Mouse (Mus musculus) limb, embryonic 14.5 days (tissue): Measurements from ENCODE around the gene Tex11. TPM values are rescaled to one million over a fixed set of nuclear protein-coding genes. Genes with fewer than 3 reads are reported as not detected.

ENCODE experiments used
- ATAC-seq: fragments of 200-750 bp; cut with Nextera tagmentation; 2 replicates; pipeline ENCODE4 v1.8.0; 2017; ENCODE audit warnings: low read depth, moderate number of reproducible peaks, moderate TSS enrichment; ENCODE audit not compliant: low FRiP score
- DNase-seq: peaks from one replicate; pipeline ENCODE4 v3.0.0-alpha.2; 2015; ENCODE audit warnings: low spot score
- H3K27ac ChIP-seq: fragments of 300-500 bp; sonication (generic); replicated peaks from 2 replicates; pipeline ENCODE4 v1.5.1; 2014; ENCODE audit warnings: low read depth, mild to moderate bottlenecking, low read length, moderate library complexity, mixed read lengths
- H3K27me3 ChIP-seq: fragments of 300-500 bp; sonication (generic); 2 replicates; pipeline ENCODE4 v1.6.1; 2014; ENCODE audit warnings: low read length, mixed read lengths; ENCODE audit not compliant: control insufficient read depth, insufficient read depth
- H3K36me3 ChIP-seq: fragments of 300-500 bp; sonication (generic); 2 replicates; pipeline ENCODE4 v1.6.1; 2014; ENCODE audit warnings: mild to moderate bottlenecking, low read length, moderate library complexity, mixed read lengths; ENCODE audit not compliant: control insufficient read depth, insufficient read depth
- H3K4me1 ChIP-seq: fragments of 300-500 bp; sonication (generic); 2 replicates; pipeline ENCODE4 v1.6.1; 2014; ENCODE audit warnings: antibody characterized with exemption, low read length, mixed read lengths; ENCODE audit not compliant: control insufficient read depth, insufficient read depth
- H3K4me2 ChIP-seq: fragments of 300-500 bp; sonication (generic); replicated peaks from 2 replicates; pipeline ENCODE4 v1.6.1; 2014; ENCODE audit warnings: low read depth, mild to moderate bottlenecking, low read length, moderate library complexity; ENCODE audit not compliant: severe bottlenecking
- H3K4me3 ChIP-seq: fragments of 300-500 bp; sonication (generic); replicated peaks from 2 replicates; pipeline ENCODE4 v1.5.1; 2014; ENCODE audit warnings: low read length
- H3K9ac ChIP-seq: fragments of 300-500 bp; sonication (generic); 2 replicates; pipeline ENCODE4 v1.6.1; 2014; ENCODE audit warnings: mild to moderate bottlenecking, low read depth, low read length, moderate library complexity; ENCODE audit not compliant: severe bottlenecking
- H3K9me3 ChIP-seq: fragments of 300-500 bp; sonication (generic); 2 replicates; pipeline ENCODE4 v1.6.1; 2016; ENCODE audit warnings: low read length; ENCODE audit not compliant: control insufficient read depth
- POLR2A ChIP-seq: fragments of 200-500 bp; IDR thresholded peaks from 2 replicates; pipeline ENCODE4 v1.8.0; 2012; ENCODE audit warnings: inconsistent platforms, mild to moderate bottlenecking, moderate library complexity, borderline replicate concordance; ENCODE audit not compliant: insufficient read depth, insufficient read length; ENCODE audit errors: extremely low read depth
- WGBS: fragments of 180-500 bp; shearing (Covaris S2); extraction: QIAGEN DNeasy Blood & Tissue Kit; methylation state at CpG from one replicate; pipeline ENCODE4 v1.1.7; 2014; 5-methylcytosine and 5-hydroxymethylcytosine counted together
- polyA plus RNA-seq, 2 experiments: library from polyadenylated mRNA; depleted of rRNA in 1 of 2; stranded (reverse) in 1 of 2; unstranded in 1 of 2; fragments of >200 nt; fragmentation: Nextera tagmentation in 1 of 2; extraction: Ambion mirVana in 1 of 2; gene quantifications; 2 replicates each; pipeline versions ENCODE4 v1.2.1 to v1.2.3; 2012 to 2014

Gene Tex11
- polyA plus RNA-seq, 2 experiments: 0.04 to 0.22 TPM

- ATAC-seq (no peak), DNase-seq (no peak)
- Histone ChIP-seq H3K9me3 (no peaks in the 10 kb centered on the region), H3K27me3 (no peaks in the 10 kb centered on the region), H3K4me2 (no peak overlapping the region), H3K4me1 (no peaks in the 10 kb centered on the region), H3K27ac (no peak overlapping the region), H3K4me3 (no peak overlapping the region), H3K36me3 (no peaks in the 10 kb centered on the region; the same call in 1 of the 2 replicates), H3K9ac (no peak overlapping the region)
- 56% methylated on average over 4 of the region's 4 CpGs for WGBS
- no peak for TF ChIP-seq POLR2A
These were observed 262.1 kb downstream of the Tex11 start for GRCm38 (mm10) chrX:100797370-100797769.

- Histone ChIP-seq H3K4me2 (no peak overlapping the region), H3K4me1 (no peaks in the 10 kb centered on the region), H3K27ac (no peak overlapping the region), H3K27me3 (no peaks in the 10 kb centered on the region), H3K4me3 (no peak overlapping the region), H3K9me3 (no peaks in the 10 kb centered on the region), H3K9ac (no peak overlapping the region), H3K36me3 (no peaks in the 10 kb centered on the region; the same call in 1 of the 2 replicates)
- no peak for TF ChIP-seq POLR2A
- 71% methylated on average over 3 of the region's 3 CpGs for WGBS
- ATAC-seq: no peak
- no peak for DNase-seq
These were observed 262.8 kb downstream of the Tex11 start for GRCm38 (mm10) chrX:100796741-100797090.

GRCm38 (mm10) chrX:100796041-100796740 is 263.3 kb downstream of the Tex11 start:
- Histone ChIP-seq H3K27me3 (no peaks in the 10 kb centered on the region), H3K9me3 (no peaks in the 10 kb centered on the region), H3K27ac (no peak overlapping the region), H3K4me3 (no peak overlapping the region), H3K4me2 (no peak overlapping the region), H3K36me3 (no peaks in the 10 kb centered on the region; the same call in 1 of the 2 replicates), H3K9ac (no peak overlapping the region), H3K4me1 (no peaks in the 10 kb centered on the region)
- no peak for DNase-seq
- WGBS: 71% methylated on average over 6 of the region's 6 CpGs
- ATAC-seq: no peak
- no peak for TF ChIP-seq POLR2A

GRCm38 (mm10) chrX:100789322-100789721 is 270.1 kb downstream of the Tex11 start:
- no peaks in the 10 kb centered on the region for H3K27me3 ChIP-seq
- no peak overlapping the region for H3K4me3 ChIP-seq
- no peaks in the 10 kb centered on the region for H3K36me3 ChIP-seq
- DNase-seq (no peak), ATAC-seq (no peak)
- H3K9ac ChIP-seq: no peak overlapping the region
- 65% methylated on average over 4 of the region's 4 CpGs for WGBS
- no peak overlapping the region for H3K27ac ChIP-seq
- no peaks in the 10 kb centered on the region for H3K9me3 ChIP-seq
- no peak overlapping the region for H3K4me2 ChIP-seq
- no peaks in the 10 kb centered on the region for H3K4me1 ChIP-seq
- TF ChIP-seq POLR2A: no peak

Other genes starting within 250 kb of the Tex11 start
- 6.1 and 7.7 TPM in 2 replicates for gene Slc7a3, start 26.4 kb upstream of the Tex11 start, polyA plus RNA-seq (2012; rRNA removed)
- 2.6 and 3.0 TPM in 2 replicates for gene Slc7a3, start 26.4 kb upstream of the Tex11 start, polyA plus RNA-seq (2014; fragmentation: Nextera tagmentation; extraction: Ambion mirVana)
- gene Snx12, start 162.9 kb upstream of the Tex11 start, polyA plus RNA-seq (2012; rRNA removed): 37.9 and 42.1 TPM in 2 replicates
- gene Snx12, start 162.9 kb upstream of the Tex11 start, polyA plus RNA-seq (2014; fragmentation: Nextera tagmentation; extraction: Ambion mirVana): 52.8 and 56.2 TPM in 2 replicates
- gene Foxo4, start 194.9 kb upstream of the Tex11 start, polyA plus RNA-seq (2012; rRNA removed): 48.1 and 70.4 TPM in 2 replicates
- 5.0 and 5.6 TPM in 2 replicates for gene Foxo4, start 194.9 kb upstream of the Tex11 start, polyA plus RNA-seq (2014; fragmentation: Nextera tagmentation; extraction: Ambion mirVana)
- 0.15 TPM in 1 of 2 replicates, not detected in the other for gene Gm614, start 204.3 kb upstream of the Tex11 start, polyA plus RNA-seq (2012; rRNA removed)
- gene Gm614, start 204.3 kb upstream of the Tex11 start, polyA plus RNA-seq (2014; fragmentation: Nextera tagmentation; extraction: Ambion mirVana): not detected in 2 replicates
- 14.0 and 14.9 TPM in 2 replicates for gene Il2rg, start 208.6 kb upstream of the Tex11 start, polyA plus RNA-seq (2012; rRNA removed)
- 14.9 and 15.1 TPM in 2 replicates for gene Il2rg, start 208.6 kb upstream of the Tex11 start, polyA plus RNA-seq (2014; fragmentation: Nextera tagmentation; extraction: Ambion mirVana)
- not detected in 2 replicates for gene Gm20489, start 209.4 kb upstream of the Tex11 start, polyA plus RNA-seq (2012; rRNA removed)
- gene Gm20489, start 209.4 kb upstream of the Tex11 start, polyA plus RNA-seq (2014; fragmentation: Nextera tagmentation; extraction: Ambion mirVana): not detected in 2 replicates
- 122 and 193 TPM in 2 replicates for gene Med12, start 214.4 kb upstream of the Tex11 start, polyA plus RNA-seq (2012; rRNA removed)
- 41.7 and 55.7 TPM in 2 replicates for gene Med12, start 214.4 kb upstream of the Tex11 start, polyA plus RNA-seq (2014; fragmentation: Nextera tagmentation; extraction: Ambion mirVana)
- gene Nlgn3, start 239.5 kb upstream of the Tex11 start, polyA plus RNA-seq (2012; rRNA removed): 10.3 and 15.6 TPM in 2 replicates
- gene Nlgn3, start 239.5 kb upstream of the Tex11 start, polyA plus RNA-seq (2014; fragmentation: Nextera tagmentation; extraction: Ambion mirVana): 18.2 and 24.4 TPM in 2 replicates